Mouse (Mus musculus) embryonic facial prominence, embryonic 13.5 days (tissue): Measurements from ENCODE around the gene Wdr34. TPM values are rescaled to one million over a fixed set of nuclear protein-coding genes. Genes with fewer than 3 reads are reported as not detected.
"Not testable (repeated sequence)": the region's sequence is repeated elsewhere in the genome, so short reads cannot be mapped to it uniquely, and the experiment has no call there.

Source experiments
- ATAC-seq: fragments of 200-750 bp; cut with Nextera tagmentation; 2 replicates; pipeline ENCODE4 v1.8.0; 2017; ENCODE audit warnings: low read depth; ENCODE audit not compliant: insufficient number of reproducible peaks, insufficient read depth, low FRiP score, low TSS enrichment
- H3K27ac ChIP-seq: fragments of 300-500 bp; sonication (generic); 2 replicates; pipeline ENCODE4 v1.5.1; 2015; ENCODE audit warnings: moderate library complexity, mild to moderate bottlenecking, inconsistent platforms
- H3K27me3 ChIP-seq: fragments of 300-500 bp; sonication (generic); 2 replicates; pipeline ENCODE4 v1.6.1; 2015; ENCODE audit warnings: mild to moderate bottlenecking, inconsistent platforms
- H3K36me3 ChIP-seq: fragments of 300-500 bp; sonication (generic); 2 replicates; pipeline ENCODE4 v1.6.1; 2015; ENCODE audit warnings: mild to moderate bottlenecking, inconsistent platforms
- H3K4me1 ChIP-seq: fragments of 300-500 bp; sonication (generic); 2 replicates; pipeline ENCODE4 v1.6.1; 2015; ENCODE audit warnings: inconsistent platforms
- H3K4me2 ChIP-seq: fragments of 300-500 bp; sonication (generic); 2 replicates; pipeline ENCODE4 v1.6.1; 2015; ENCODE audit warnings: moderate library complexity, mild to moderate bottlenecking, inconsistent platforms
- H3K4me3 ChIP-seq: fragments of 300-500 bp; sonication (generic); 2 replicates; pipeline ENCODE4 v1.5.1; 2015; ENCODE audit warnings: mild to moderate bottlenecking, inconsistent platforms
- H3K9ac ChIP-seq: fragments of 300-500 bp; sonication (generic); 2 replicates; pipeline ENCODE4 v1.6.1; 2015; ENCODE audit warnings: mild to moderate bottlenecking, inconsistent platforms
- H3K9me3 ChIP-seq: fragments of 300-500 bp; sonication (generic); 2 replicates; pipeline ENCODE4 v1.6.1; 2016; ENCODE audit warnings: inconsistent platforms
- WGBS: fragments of 180-500 bp; shearing (Covaris S2); methylation state at CpG from one replicate; pipeline ENCODE4 v1.1.7; 2015; ENCODE audit warnings: mixed read lengths; 5-methylcytosine and 5-hydroxymethylcytosine counted together
- polyA plus RNA-seq: library from polyadenylated mRNA; unstranded; fragments of >200 nt; fragmentation: Nextera tagmentation; extraction: Ambion mirVana; gene quantifications from 2 replicates; pipeline ENCODE4 v1.2.1, GENCODE M21; 2015

The Wdr34 gene
- polyA plus RNA-seq, 1 experiment from 2014 or later, result 46.9 TPM

DNA sequence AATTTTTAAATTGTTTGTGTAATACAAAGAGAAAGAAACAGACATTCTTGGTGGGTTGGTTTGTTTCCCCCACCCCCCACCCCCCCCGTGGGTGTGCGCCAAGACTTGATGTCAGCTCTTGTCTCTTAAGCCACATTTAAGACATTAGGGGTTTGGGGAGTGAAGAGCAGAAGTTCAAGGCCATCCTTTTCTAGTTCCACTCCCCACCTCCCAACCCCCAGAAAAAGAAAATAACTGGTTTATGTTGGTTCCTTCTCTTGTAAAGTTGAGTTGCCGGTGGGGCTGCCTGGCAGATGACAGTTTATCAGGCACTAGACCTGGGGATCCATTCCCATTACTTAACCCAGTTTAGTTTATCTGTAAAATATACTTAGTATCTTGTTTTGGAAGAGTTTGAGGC, 15.6 kb upstream of the Wdr34 start:
- Histone ChIP-seq H3K36me3 (peaks cover 12% of the 10 kb centered on the region), H3K4me3 (peak overlapping the region; percentile 68), H3K4me2 (peak overlapping the region; percentile 83), H3K27ac (no peak overlapping the region), H3K4me1 (peaks cover 42% of the 10 kb centered on the region), H3K27me3 (no peaks in the 10 kb centered on the region), H3K9me3 (no peaks in the 10 kb centered on the region), H3K9ac (peak overlapping the region; percentile 85; the same call in 1 of the 2 replicates)
- WGBS, result 35% methylated on average over 3 of the region's 3 CpGs
- no peak for ATAC-seq

DNA sequence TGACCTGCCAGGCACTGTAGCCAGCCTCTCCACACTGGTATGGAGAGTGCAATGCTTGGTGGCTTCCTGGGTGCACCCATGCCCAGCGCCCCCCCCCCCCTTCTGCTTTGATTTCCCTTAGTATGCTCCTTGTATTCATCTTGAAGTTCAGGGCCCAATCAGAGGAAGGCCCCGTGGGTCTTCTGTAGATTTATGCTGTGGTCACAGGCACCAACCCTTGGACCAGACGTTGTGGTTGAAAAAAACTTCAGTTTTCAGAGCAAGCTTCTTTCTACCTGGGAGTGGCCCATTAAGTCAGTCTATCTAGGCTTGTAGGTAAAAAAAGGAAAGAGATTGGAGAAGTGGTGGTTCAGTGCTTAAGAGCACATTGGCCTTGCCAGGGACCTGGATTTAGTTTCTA, 15.1 kb upstream of the Wdr34 start:
- Histone ChIP-seq H3K4me2 (peak overlapping the region; percentile 83), H3K27me3 (no peaks in the 10 kb centered on the region), H3K36me3 (peaks cover 7% of the 10 kb centered on the region), H3K27ac (peak overlapping the region; percentile 96), H3K4me1 (peaks cover 42% of the 10 kb centered on the region), H3K9ac (peak overlapping the region; percentile 85), H3K9me3 (no peaks in the 10 kb centered on the region), H3K4me3 (peak overlapping the region; percentile 68)
- 7% methylated on average over 3 of the region's 3 CpGs for WGBS
- ATAC-seq, result no peak

GRCm38 (mm10) chr2:30063235-30063634, 14.6 kb upstream of the Wdr34 start:
- Histone ChIP-seq H3K27ac (peak overlapping the region; percentile 96), H3K9me3 (no peaks in the 10 kb centered on the region)
- 6% methylated on average over 8 of the region's 8 CpGs for WGBS

GRCm38 (mm10) chr2:30062249-30063093, 13.8 kb upstream of the Wdr34 start:
- Histone ChIP-seq H3K27ac (peak overlapping the region; percentile 96), H3K4me3 (peak overlapping the region; percentile 68), H3K9ac (peak overlapping the region; percentile 85), H3K27me3 (no peaks in the 10 kb centered on the region), H3K36me3 (no peaks in the 10 kb centered on the region), H3K9me3 (no peaks in the 10 kb centered on the region), H3K4me1 (peaks cover 33% of the 10 kb centered on the region), H3K4me2 (peak overlapping the region; percentile 83)
- no peak for ATAC-seq
- WGBS, result under 1% methylated on average over 40 of the region's 40 CpGs

More at GRCm38 (mm10) chr2:30063235-30063634, 14.6 kb upstream of the Wdr34 start:
- peaks cover 37% of the 10 kb centered on the region for H3K4me1 ChIP-seq
- peak overlapping the region; percentile 83 for H3K4me2 ChIP-seq
- ATAC-seq, result no peak
- H3K27me3 ChIP-seq, result no peaks in the 10 kb centered on the region
- peak overlapping the region; percentile 85 for H3K9ac ChIP-seq
- peak overlapping the region; percentile 68 for H3K4me3 ChIP-seq
- H3K36me3 ChIP-seq, result peaks cover 1% of the 10 kb centered on the region

DNA sequence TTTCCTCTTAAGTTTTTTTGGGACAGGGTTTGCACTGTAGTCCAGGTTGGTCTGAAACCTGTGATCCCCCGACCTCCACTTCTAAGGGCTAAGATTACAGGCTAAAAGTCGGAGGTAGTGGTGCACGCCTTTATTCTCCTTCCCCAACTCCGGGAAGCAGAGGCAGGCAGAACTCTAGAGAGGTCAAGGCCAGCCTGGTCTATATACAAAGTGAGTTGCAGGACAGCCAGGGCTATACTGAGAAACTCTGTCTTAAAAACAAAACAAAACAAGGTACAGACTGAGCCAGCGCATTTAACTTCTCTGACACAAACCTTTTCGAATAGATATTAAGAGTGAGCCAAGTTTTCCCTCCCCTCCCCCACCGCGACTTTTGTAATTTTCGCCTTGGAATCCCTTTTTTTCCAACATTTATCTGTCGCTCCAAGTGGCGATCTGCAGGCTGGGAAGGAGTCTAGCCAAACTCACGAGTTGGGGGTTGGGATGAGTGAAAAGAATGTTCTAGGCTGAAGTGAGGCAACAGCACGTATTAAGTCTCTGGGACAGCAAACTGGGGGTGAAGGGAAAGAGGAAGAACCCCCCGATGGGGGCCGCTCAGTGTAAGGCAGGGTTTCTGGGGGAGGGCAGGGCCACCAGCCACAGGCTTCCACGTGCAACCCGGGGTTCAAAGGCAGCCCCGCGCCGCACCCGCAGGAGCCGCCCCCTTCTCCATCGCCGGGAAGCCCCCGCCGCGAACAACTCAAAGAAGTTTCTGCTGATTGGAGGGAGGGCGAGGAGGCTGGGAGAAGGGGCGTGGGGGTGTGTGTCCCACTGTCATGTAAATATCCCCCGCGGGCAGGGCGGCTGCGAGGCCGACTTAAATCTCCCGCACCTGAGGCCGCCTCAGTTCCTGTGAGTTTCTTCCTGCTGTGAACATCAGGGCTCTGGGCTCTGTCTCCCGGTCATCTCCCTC, 12.8 kb upstream of the Wdr34 start:
- 7% methylated on average over 37 of the region's 37 CpGs for WGBS
- H3K9me3 ChIP-seq, result no peaks in the 10 kb centered on the region
- H3K36me3 ChIP-seq, result no peaks in the 10 kb centered on the region
- peak overlapping the region; percentile 85 for H3K9ac ChIP-seq
- H3K4me1 ChIP-seq, result peaks cover 33% of the 10 kb centered on the region
- ATAC-seq, result 0 out of 2 replicates have a peak, but pooled peaks have one; percentile 15
- H3K27me3 ChIP-seq, result no peaks in the 10 kb centered on the region
- H3K27ac ChIP-seq, result peak overlapping the region; percentile 96
- peak overlapping the region; percentile 83 for H3K4me2 ChIP-seq
- H3K4me3 ChIP-seq, result peak overlapping the region; percentile 68

DNA sequence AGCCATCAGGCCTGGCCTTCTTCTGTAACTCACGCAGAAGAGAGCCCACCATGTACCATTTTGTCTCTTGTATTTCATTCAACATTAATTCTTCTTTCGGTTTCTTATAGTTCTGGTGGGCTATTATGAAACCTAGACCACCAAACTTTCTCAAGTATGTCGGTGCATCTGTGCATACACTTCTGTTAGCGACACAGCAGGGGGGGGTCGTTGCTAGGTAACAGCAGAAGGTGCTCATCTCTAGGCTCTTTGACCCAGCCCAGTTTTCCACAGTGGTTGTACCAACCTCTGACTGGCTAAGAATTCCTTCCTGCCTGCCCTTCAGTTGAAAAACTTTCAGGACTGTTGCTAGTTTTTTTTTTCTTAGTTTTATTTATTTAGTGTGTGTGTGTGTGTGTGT, 9.7 kb upstream of the Wdr34 start:
- H3K36me3 ChIP-seq, result no peaks in the 10 kb centered on the region
- 55% methylated on average over 5 of the region's 5 CpGs for WGBS
- no peak overlapping the region for H3K9ac ChIP-seq
- peaks cover 16% of the 10 kb centered on the region for H3K4me1 ChIP-seq
- no peak overlapping the region for H3K4me3 ChIP-seq
- no peak overlapping the region for H3K27ac ChIP-seq
- no peaks in the 10 kb centered on the region for H3K27me3 ChIP-seq
- no peak overlapping the region for H3K4me2 ChIP-seq
- ATAC-seq, result no peak
- H3K9me3 ChIP-seq, result no peaks in the 10 kb centered on the region

- Histone ChIP-seq H3K4me3 (no peak within 1 kb of the TSS), H3K27me3 (no peaks in the 10 kb centered on the region), H3K9ac (no peak within 1 kb of the TSS), H3K9me3 (no peaks in the 10 kb centered on the region), H3K27ac (no peak within 1 kb of the TSS), H3K36me3 (no peaks in the 10 kb centered on the region), H3K4me1 (peaks cover 10% of the 10 kb centered on the region), H3K4me2 (no peak within 1 kb of the TSS)
- ATAC-seq, result no peak
- WGBS, result 33% methylated on average over 12 of the region's 12 CpGs
These were observed 8.7 kb upstream of the Wdr34 start, which contains the start of gene Set for GRCm38 (mm10) chr2:30057223-30057904. TSS of gene Set (plus strand) at chr2:30057378.

DNA sequence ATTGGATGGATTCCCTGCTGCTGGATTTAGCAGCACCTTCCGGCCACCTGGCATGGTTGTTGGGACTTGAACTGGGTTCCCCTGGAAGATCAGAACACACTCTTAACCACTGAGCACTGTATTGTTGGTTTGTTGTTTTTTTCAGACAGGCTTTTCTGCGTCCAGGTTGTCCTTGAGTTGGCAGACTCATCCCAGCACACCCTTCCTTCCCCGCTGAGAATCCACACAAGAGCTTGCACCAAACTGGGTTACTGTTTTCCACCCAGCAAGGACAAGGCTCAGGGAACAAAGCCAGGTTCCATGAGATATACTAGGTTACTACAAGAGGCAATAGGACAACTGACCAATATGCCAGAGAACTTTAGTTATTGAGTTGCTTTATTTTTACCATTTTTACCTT, 8.1 kb upstream of the Wdr34 start:
- 89% methylated on average over 3 of the region's 3 CpGs for WGBS
- peaks cover 10% of the 10 kb centered on the region for H3K4me1 ChIP-seq
- no peak overlapping the region for H3K4me2 ChIP-seq
- no peak overlapping the region for H3K4me3 ChIP-seq
- H3K9ac ChIP-seq, result no peak overlapping the region
- no peak overlapping the region for H3K27ac ChIP-seq
- no peak for ATAC-seq
- no peaks in the 10 kb centered on the region for H3K36me3 ChIP-seq
- no peaks in the 10 kb centered on the region for H3K27me3 ChIP-seq
- H3K9me3 ChIP-seq, result no peaks in the 10 kb centered on the region

- 93% methylated on average over 3 of the region's 3 CpGs for WGBS
- not testable (repeated sequence) for ATAC-seq, H3K9me3 ChIP-seq, H3K4me1 ChIP-seq, H3K9ac ChIP-seq, H3K27ac ChIP-seq, H3K4me3 ChIP-seq, H3K4me2 ChIP-seq, H3K27me3 ChIP-seq, H3K36me3 ChIP-seq
These were observed 6.6 kb upstream of the Wdr34 start for GRCm38 (mm10) chr2:30055310-30055709.

DNA sequence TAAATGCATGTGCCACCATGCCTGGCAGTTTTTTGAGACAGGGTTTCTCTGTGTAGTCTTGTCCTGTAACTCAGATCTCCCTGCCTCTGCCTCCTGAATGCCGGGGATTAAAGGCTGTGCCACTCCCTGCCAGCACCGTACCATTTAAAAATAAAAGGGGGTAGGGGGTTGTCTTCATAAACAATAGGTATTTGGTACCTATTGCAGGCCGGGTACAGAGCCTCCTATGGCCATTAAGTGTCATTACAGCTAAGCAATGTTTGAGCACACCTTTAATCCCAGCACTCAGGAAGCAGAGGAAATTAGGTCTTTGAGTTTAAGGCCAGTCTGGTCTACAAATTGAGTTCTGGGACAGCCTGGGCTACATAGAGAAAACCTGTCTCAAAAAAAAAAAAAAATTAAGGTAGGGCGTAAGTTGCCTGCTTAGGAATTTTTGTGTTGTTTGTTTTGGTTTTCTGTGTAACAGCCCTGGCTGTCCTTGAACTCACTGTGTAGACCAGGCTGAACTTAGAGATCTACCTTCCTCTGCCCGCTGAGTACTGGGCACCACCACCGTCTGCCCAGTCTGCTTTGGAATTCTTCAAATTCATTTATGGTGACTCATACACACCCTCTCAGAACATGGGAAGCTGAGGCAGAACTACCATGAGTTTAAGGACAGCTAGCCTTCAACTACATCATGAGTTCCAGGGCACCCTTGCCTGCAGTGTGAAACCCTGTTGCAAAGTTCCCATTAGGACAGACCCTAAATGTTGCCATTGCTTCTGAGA, 3.5 kb upstream of the Wdr34 start:
- H3K27ac ChIP-seq, result no peak overlapping the region
- 44% methylated on average over 6 of the region's 6 CpGs for WGBS
- H3K4me3 ChIP-seq, result no peak overlapping the region
- no peak for ATAC-seq
- no peaks in the 10 kb centered on the region for H3K27me3 ChIP-seq
- no peaks in the 10 kb centered on the region for H3K9me3 ChIP-seq
- H3K4me1 ChIP-seq, result peaks cover 9% of the 10 kb centered on the region; the same call in 1 of the 2 replicates
- no peaks in the 10 kb centered on the region for H3K36me3 ChIP-seq
- no peak overlapping the region for H3K9ac ChIP-seq
- no peak overlapping the region for H3K4me2 ChIP-seq
